Mouse (Mus musculus): Measurements from ENCODE around the gene C1d. TPM values are rescaled to one million over a fixed set of nuclear protein-coding genes. Genes with fewer than 3 reads are reported as not detected.

The C1d gene
- total RNA-seq, 2 experiments from 2014 or later = 63.4 to 67.1 TPM

DNA sequence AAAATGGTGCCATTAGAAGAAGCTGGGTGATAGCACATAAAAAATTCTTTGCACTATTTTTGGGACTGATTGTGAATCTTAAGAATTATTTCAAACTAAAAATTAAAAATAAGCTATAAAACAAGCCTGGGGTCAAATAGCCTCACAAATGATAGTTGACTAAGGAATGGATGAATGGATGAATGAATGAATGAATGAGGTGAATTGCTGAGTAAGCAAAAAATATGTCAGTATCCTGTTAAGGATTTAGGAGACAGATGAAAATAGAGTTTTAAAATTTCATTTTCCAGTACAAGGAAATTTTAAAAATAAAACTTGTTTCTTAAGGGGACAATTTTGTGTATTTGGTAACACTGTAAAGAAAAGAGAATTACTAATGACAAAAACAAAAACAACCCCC is 50.1 kb downstream of the C1d start:
- intact Hi-C loops (cut with DNase I) = no loop called here
- no peak for DNase-seq (ENCODE audit: extremely low spot score in 1 of 2, low spot score in 2 of 2)

Other genes with a start within 250 kb of the C1d start
- 100 to 1,000 TPM; 192 to 198 TPM for gene Cnrip1, start 206.0 kb upstream of the C1d start, total RNA-seq (2021)
- gene Plek, start 205.2 kb upstream of the C1d start, total RNA-seq (2021) = 1 to 10 TPM; 5.4 to 5.5 TPM
- gene Ppp3r1, start 98.3 kb upstream of the C1d start, total RNA-seq (2021) = 100 to 1,000 TPM; 455 to 477 TPM
- gene Wdr92, start 75.5 kb upstream of the C1d start, total RNA-seq (2021) = 1 to 10 TPM; 5.1 to 6.0 TPM
- 10 to 100 TPM; 30.9 to 35.5 TPM for gene Pno1, start 46.0 kb upstream of the C1d start, total RNA-seq (2021)